In genomic region chr13:117842366-117842765, GRCm38 (mm10) we compare ENCODE assay signal across 30 mouse cellular contexts.
DNase-seq lines count a peak whose midpoint lies in the region; ATAC-seq and TF ChIP-seq lines count a peak whose summit lies in the region.
"Had no signal": no experiment of that assay in that cellular context is flagged by ENCODE, and none has a peak within 500 bp of the region (broad histone marks: within the 10 kb centered on the region; RNA-seq: fewer than 3 reads in every experiment).

No protein-coding gene starts in this region.

- no peaks in the 10 kb centered on the region for H3K27me3 ChIP-seq in hindbrain, postnatal 0 days (ENCODE audit: insufficient read depth, low read length)
- no peaks in the 10 kb centered on the region for H3K27me3 ChIP-seq in hindbrain, embryonic 12.5 days
- H3K27me3 ChIP-seq in kidney, embryonic 15.5 days: no peaks in the 10 kb centered on the region
- H3K27me3 ChIP-seq: forebrain, embryonic 12.5 days; hindbrain, embryonic 13.5 days; limb, embryonic 15.5 days; liver, embryonic 13.5 days; neural tube, embryonic 15.5 days had no signal

- DNase-seq in hindbrain, postnatal 0 days (ENCODE audit: low spot score): peak; percentile 2
- peak; percentile 16 for DNase-seq in cerebellum, adult 11-12 months
- peak; percentile 55 for DNase-seq in cerebellum, adult 9-10 months
- peak; percentile 17 to 31 for DNase-seq in cerebellum, postnatal 36 days
- no peak for DNase-seq in Muller cell, postnatal 12 days (ENCODE audit: inconsistent ontology term)
- no peak for DNase-seq in gastrocnemius, adult 18-20 months (ENCODE audit: low spot score)
- DNase-seq: adrenal gland, adult 8-10 months; B cell, adult 2 months; gastrocnemius, postnatal 10 days; heart, postnatal 36 days; kidney, adult 11 months; kidney, postnatal 36 days; layer of hippocampus, postnatal 36 days; liver, embryonic 13.5 days; lung, adult 18-20 months; lung, postnatal 4 days; midbrain, embryonic 14.5 days; right cerebral cortex, postnatal 25 days; thymus, postnatal 14 days had no signal

- no peak overlapping the region for H3K27ac ChIP-seq in hindbrain, postnatal 0 days
- H3K27ac ChIP-seq in hindbrain, embryonic 12.5 days: no peak overlapping the region
- no peak overlapping the region for H3K27ac ChIP-seq in kidney, embryonic 15.5 days
- H3K27ac ChIP-seq: forebrain, embryonic 12.5 days; hindbrain, embryonic 13.5 days; layer of hippocampus, adult 2 months; limb, embryonic 10.5 days; limb, embryonic 15.5 days; liver, embryonic 13.5 days; neural tube, embryonic 15.5 days had no signal

- no peaks in the 10 kb centered on the region for H3K4me1 ChIP-seq in hindbrain, postnatal 0 days (ENCODE audit: insufficient read depth, low read length)
- no peaks in the 10 kb centered on the region for H3K4me1 ChIP-seq in hindbrain, embryonic 12.5 days
- H3K4me1 ChIP-seq in kidney, embryonic 15.5 days: no peaks in the 10 kb centered on the region
- H3K4me1 ChIP-seq: forebrain, embryonic 12.5 days; hindbrain, embryonic 13.5 days; limb, embryonic 10.5 days; limb, embryonic 15.5 days; liver, embryonic 13.5 days; neural tube, embryonic 15.5 days had no signal

- H3K9me3 ChIP-seq in hindbrain, postnatal 0 days (ENCODE audit: low read length): no peaks in the 10 kb centered on the region
- no peaks in the 10 kb centered on the region for H3K9me3 ChIP-seq in hindbrain, embryonic 12.5 days (replicated peaks)
- no peaks in the 10 kb centered on the region for H3K9me3 ChIP-seq in kidney, embryonic 15.5 days (replicated peaks)
- H3K9me3 ChIP-seq: forebrain, embryonic 12.5 days; hindbrain, embryonic 13.5 days; limb, embryonic 10.5 days; limb, embryonic 15.5 days; liver, embryonic 13.5 days; neural tube, embryonic 15.5 days had no signal

- H3K9ac ChIP-seq in hindbrain, postnatal 0 days (replicated peaks; ENCODE audit: low read length): no peak overlapping the region
- no peak overlapping the region for H3K9ac ChIP-seq in hindbrain, embryonic 12.5 days
- no peak overlapping the region for H3K9ac ChIP-seq in kidney, embryonic 15.5 days
- H3K9ac ChIP-seq: forebrain, embryonic 12.5 days; hindbrain, embryonic 13.5 days; limb, embryonic 15.5 days; liver, embryonic 13.5 days; neural tube, embryonic 15.5 days had no signal

- TF ChIP-seq CTCF in hindbrain, postnatal 0 days (IDR thresholded peaks at IDR 0.05; ENCODE audit: low read depth): no peak

- H3K4me2 ChIP-seq in hindbrain, postnatal 0 days (ENCODE audit: low read depth, low read length): no peak overlapping the region
- no peak overlapping the region for H3K4me2 ChIP-seq in hindbrain, embryonic 12.5 days (replicated peaks)
- H3K4me2 ChIP-seq in kidney, embryonic 15.5 days: no peak overlapping the region
- H3K4me2 ChIP-seq: forebrain, embryonic 12.5 days; hindbrain, embryonic 13.5 days; limb, embryonic 15.5 days; liver, embryonic 13.5 days; neural tube, embryonic 15.5 days had no signal

- no peaks in the 10 kb centered on the region for H3K36me3 ChIP-seq in hindbrain, postnatal 0 days (ENCODE audit: insufficient read depth, low read length)
- no peaks in the 10 kb centered on the region for H3K36me3 ChIP-seq in hindbrain, embryonic 12.5 days
- H3K36me3 ChIP-seq in kidney, embryonic 15.5 days: no peaks in the 10 kb centered on the region
- H3K36me3 ChIP-seq: forebrain, embryonic 12.5 days; hindbrain, embryonic 13.5 days; limb, embryonic 10.5 days; limb, embryonic 15.5 days; liver, embryonic 13.5 days; neural tube, embryonic 15.5 days had no signal

- ATAC-seq in hindbrain, postnatal 0 days: no peak
- ATAC-seq in hindbrain, embryonic 12.5 days (ENCODE audit: low FRiP score): no peak
- ATAC-seq in kidney, embryonic 15.5 days (replicated peaks; ENCODE audit: low FRiP score): no peak
- ATAC-seq: activated CD4-positive, CD25-positive, alpha-beta regulatory T cell, adult 4 months; lung, postnatal 0 days had no signal

- no peak overlapping the region for H3K4me3 ChIP-seq in hindbrain, postnatal 0 days (ENCODE audit: low read length)
- no peak overlapping the region for H3K4me3 ChIP-seq in hindbrain, embryonic 12.5 days
- no peak overlapping the region for H3K4me3 ChIP-seq in kidney, embryonic 15.5 days (replicated peaks)
- H3K4me3 ChIP-seq: erythroblast, embryonic 14.5 days; forebrain, embryonic 12.5 days; hindbrain, embryonic 13.5 days; layer of hippocampus, adult 2 months; limb, embryonic 10.5 days; limb, embryonic 15.5 days; liver, embryonic 13.5 days; neural tube, embryonic 15.5 days had no signal

Comparison
In these comparisons a context has a peak if more than half of its experiments do, and no peak if none do; other contexts are left out.
1. DNase-seq: peak in hindbrain, postnatal 0 days (single experiment), cerebellum, adult 11-12 months (single experiment), cerebellum, adult 9-10 months (single experiment) and cerebellum, postnatal 36 days (2 of 2); none in Muller cell, postnatal 12 days (single experiment) and gastrocnemius, adult 18-20 months (single experiment).